Mouse (Mus musculus) cerebellum, adult 11-12 months (tissue): ENCODE measurements around the gene Bmp2k.
"Not testable (repeated sequence)": the region's sequence is repeated elsewhere in the genome, so short reads cannot be mapped to it uniquely, and the experiment has no call there.

Experiments used
- DNase-seq: peaks from one replicate; pipeline ENCODE4 v3.0.0; 2022

Gene Bmp2k

GRCm38 (mm10) chr5:97002937-97003336 is 5.4 kb downstream of the Bmp2k start:
- no peak for DNase-seq

GRCm38 (mm10) chr5:97004178-97005030 is 6.9 kb downstream of the Bmp2k start:
- DNase-seq, result no peak

DNA sequence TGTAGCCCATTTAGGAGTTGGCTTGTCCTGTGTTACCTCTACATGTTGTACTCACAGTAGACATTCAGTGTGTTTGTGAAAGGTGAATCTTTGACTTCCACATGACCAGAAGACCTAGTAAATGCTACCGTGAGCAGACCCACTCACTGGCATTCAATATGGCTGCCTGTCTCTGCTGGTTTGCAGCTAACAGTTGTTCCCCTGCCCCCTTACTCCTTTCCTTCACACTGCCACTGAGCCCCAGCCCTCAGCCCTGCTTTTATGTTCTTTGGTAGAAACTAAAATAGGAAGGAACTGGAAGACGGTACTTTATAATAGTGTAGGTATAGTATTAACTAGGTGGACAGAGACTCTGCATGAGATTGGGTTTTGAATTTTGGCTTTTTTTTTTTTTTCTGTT is 8.4 kb downstream of the Bmp2k start:
- no peak for DNase-seq

- no peak for DNase-seq
Measured at GRCm38 (mm10) chr5:97006929-97007328, 9.4 kb downstream of the Bmp2k start.

GRCm38 (mm10) chr5:97007496-97007895 is 10.0 kb downstream of the Bmp2k start:
- DNase-seq, result no peak

GRCm38 (mm10) chr5:97009140-97009539 is 11.7 kb downstream of the Bmp2k start:
- not testable (repeated sequence) for DNase-seq

DNA sequence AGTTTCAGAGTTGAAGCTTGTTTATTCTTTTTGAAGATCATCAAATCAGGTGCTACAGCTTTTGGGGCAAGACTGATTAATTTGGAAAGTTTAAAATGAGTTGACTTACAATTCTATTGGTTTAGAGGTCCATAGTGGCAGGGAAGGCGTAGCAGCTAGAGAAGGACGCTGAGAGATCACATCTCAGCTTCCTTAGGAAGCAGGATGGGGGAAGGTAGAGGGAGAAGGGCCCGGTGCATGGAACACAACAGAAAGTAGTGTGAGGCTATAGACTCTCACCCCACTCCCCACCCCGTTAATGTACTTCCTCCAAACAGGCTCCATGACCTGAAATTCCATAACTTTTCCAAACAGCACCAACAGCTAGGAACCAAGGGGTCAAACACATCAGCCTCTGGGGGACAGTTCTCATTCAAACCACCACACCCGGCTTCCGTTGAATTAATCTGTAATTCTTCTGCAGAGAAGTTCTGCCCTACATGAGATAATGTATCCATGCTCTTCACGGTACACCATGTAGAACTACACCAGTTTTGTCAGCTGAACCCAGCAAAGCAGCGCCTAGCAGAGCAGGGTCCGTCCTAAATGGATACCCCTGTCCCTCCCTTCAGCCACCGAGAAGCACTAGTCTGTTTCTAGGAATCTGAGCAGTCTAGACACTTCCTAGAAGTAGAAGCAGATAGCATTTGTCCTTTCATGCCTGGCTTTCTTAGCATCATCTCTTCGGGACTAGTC is 12.3 kb downstream of the Bmp2k start:
- no peak for DNase-seq

GRCm38 (mm10) chr5:97015781-97016508 is 18.5 kb downstream of the Bmp2k start:
- no peak for DNase-seq

GRCm38 (mm10) chr5:97016842-97017577 is 19.5 kb downstream of the Bmp2k start:
- DNase-seq, result no peak

DNA sequence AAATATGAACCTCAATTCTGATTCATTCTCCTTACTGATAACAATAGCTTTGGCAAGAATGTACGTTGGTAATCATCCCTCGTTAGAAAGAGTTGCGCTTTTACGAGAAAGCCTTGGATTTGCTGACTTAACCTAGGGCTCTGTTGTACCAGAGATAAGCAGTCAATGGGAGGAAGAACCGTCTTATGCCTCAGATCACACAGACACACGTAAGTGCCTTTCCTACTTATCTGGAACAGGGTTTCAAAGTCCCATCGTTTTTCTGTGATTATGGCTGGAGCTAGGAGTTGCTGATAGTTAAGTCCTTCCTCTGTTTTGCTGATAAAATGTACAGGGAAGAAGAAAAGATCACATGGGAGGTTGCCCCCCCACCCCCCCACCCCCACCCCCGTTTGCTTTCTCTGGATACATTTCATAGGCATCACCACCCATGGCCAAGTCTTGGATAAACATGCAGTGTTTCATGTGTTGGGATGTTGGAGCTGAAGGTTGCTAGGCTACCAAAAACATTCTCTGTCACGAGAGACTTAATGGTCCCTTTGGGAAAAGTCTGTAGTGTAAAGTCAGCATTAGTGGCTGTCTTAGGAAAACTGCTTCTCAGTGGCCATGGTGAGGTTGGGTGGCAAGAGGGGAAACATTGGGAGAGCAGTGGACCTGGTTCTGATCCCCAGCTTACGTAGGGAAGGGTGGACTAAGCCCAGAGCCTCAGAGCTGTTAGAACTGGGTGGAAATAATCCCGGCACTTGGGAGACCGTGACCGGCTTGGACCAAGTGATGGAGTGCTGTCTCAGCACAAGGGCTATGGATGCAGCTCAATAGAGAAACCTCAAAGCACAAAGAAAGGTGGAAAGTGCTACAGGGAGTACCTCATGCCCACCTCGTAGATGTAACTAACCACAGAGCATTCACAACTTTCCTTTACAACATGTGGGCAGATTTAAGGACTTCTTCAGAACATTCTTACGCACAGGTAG is 25.1 kb downstream of the Bmp2k start:
- DNase-seq, result no peak

DNA sequence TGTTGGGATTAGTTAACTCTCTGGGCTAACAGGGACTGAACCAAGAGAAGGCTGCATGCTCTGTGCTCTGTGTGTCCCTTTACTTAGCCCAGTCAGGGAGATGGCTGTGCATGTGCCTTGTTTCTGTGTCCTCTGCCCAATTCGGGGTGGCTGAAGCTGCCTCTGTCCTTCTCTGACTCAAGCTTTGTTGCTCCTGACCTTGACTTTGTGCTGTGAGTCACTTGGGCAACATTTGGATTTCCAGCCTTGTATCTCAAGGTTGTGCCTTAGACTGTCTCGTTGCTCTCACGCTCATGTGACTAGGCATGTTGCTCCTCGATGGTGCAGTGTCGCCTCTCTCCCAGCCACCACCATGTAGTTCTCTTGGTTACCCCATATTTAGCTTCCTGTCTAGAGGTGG is 27.3 kb downstream of the Bmp2k start:
- DNase-seq, result no peak

GRCm38 (mm10) chr5:97025650-97026049 is 28.2 kb downstream of the Bmp2k start:
- no peak for DNase-seq

DNA sequence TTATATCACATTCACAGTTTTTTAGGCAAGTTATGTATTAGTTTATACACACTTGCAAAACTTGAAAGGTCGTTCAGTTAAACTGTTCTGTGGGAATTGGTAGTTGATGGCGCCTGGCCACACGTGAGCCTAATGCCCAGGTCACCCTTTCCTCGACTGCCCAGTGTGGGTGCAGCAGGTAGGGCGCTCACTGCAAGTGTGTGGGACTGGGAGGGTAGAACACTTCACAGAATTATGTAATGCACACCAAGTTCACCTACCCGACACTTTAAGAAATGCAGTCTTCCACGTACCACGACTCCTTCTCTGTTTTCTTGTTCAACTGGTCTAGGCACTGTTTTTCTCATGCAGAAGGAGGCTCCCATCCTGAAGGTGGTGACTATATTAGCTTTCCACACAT is 30.5 kb downstream of the Bmp2k start:
- no peak for DNase-seq

GRCm38 (mm10) chr5:97028840-97029239 is 31.4 kb downstream of the Bmp2k start:
- DNase-seq, result not testable (repeated sequence)

DNA sequence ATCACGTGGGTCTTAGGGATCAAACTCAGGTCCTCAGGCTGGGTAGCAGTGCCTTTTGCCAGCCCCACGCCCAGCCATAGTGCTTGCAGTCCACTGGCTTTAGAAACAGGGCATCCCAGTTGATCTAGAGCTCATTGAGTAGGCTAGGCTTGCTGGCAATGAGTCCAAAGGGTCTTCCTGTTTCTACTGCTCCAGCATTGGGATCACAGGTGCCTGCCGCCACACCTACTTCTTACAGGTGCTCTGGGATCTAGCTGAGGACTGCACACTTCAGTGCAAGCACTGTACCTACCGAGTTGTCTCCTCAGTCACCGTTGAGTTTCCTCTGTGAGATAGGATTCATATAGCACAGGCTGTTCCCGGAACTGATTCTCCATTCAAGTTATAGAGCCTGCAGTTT is 34.3 kb downstream of the Bmp2k start:
- no peak for DNase-seq

GRCm38 (mm10) chr5:97045260-97045659 is 47.8 kb downstream of the Bmp2k start:
- no peak for DNase-seq

GRCm38 (mm10) chr5:97046680-97047079 is 49.2 kb downstream of the Bmp2k start:
- DNase-seq, result no peak

GRCm38 (mm10) chr5:97048905-97049304 is 51.4 kb downstream of the Bmp2k start:
- DNase-seq, result no peak

DNA sequence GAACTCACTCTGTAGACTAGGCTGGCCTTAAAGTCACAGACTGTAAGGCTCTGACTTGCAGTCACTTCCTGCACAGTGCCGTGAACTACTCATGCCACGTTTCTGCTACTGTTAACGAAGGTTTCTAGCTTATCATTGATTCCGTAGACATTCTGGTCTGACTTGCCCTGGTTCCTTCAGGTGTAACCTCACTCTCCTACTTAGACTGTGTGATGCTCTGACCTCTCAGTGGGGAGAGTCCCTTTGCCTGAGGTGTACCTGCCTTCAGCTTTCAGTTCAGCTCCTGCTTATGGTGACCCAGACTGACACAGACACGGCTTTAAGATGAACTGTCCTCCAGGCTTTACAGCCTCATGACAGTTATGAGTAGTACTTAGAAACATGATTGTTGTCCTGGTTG is 56.7 kb downstream of the Bmp2k start:
- DNase-seq, result no peak

DNA sequence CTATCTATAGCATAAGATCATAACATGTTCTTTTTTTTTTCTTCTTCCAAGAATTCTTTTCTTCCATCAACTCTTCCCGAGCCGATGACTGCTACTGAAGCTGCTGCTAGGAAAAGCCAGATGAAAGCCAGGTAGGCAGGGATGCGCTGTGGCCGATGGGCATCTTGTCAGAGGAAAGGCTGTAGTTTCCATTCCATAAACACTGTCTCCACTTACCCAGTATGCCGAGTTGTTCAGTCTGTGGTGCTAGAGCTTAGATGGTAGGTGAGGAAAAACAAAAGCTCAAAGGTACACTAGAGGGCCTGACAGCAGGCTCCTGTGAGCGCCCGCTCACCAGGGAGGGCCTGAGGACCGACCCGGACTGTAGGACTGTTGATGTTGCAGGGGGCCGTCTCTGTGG is 57.3 kb downstream of the Bmp2k start:
- DNase-seq, result no peak

DNA sequence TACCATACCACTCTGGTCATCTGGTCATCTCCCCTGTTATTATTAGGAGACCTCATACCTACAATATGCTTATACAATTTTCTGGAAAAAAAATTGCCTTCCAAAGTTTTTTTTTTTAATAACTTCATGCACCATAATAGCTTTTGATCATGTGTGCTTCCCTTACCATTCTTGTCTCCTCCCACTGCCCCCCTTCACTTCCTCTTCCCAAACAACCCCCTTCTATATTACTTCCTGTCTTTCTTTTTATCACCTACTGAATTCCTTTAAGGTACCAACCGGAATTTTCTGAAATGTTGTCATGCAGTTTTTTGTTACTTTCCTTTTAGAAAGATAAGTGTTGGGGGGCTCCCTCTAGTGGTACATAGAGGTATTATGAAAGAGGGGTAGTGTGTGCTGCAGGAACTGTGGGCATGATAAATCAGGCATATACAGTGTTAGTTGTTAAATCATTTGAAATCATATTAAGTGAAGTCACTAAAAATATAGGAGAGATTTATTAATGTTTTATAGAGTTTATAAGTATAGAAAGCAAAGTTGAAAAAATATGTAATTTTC is 58.1 kb downstream of the Bmp2k start:
- DNase-seq, result no peak
